Mouse (Mus musculus) spleen, adult 12 weeks (tissue): ENCODE results near the gene Bag1.

ENCODE experiments used
- DNase-seq: peaks from one replicate; pipeline ENCODE4 v3.0.0; 2022; ENCODE audit warnings: low spot score

Gene Bag1

DNA sequence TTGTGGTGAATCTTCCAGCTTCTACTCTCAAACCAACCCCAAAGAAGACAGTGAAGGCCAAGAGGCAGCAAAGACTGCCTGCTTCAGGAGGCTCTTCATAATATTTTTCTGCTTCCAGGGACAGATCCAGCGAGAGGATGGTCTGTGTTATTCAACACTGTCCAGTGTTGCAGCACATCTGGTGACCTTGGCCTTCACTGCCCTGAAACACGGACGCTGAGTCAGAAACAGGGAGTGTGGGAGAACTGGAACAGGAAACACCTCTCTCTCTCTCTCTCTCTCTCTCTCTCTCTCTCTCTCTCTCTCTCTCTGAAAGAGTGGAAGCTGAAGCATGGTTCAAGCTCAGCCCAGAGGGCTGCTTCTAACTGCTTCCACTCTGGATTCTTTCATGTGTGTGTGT lies 58.8 kb downstream of the Bag1 start:
- no peak for DNase-seq

GRCm38 (mm10) chr4:40888839-40889238 lies 59.3 kb downstream of the Bag1 start:
- no peak for DNase-seq
